Mouse (Mus musculus) CH12.LX (cell line): ENCODE measurements around the gene Zfp511. TPM values are rescaled to one million over a fixed set of nuclear protein-coding genes. Genes with fewer than 3 reads are reported as not detected.

Source experiments
- DNase-seq: peaks from one replicate; pipeline ENCODE4 v3.0.0-alpha.2; 2013; ENCODE audit errors: extremely low read depth
- H3K27ac ChIP-seq: 2 replicates; pipeline ENCODE4 v1.5.1; 2012; ENCODE audit warnings: low read depth, mild to moderate bottlenecking, control low read depth, moderate library complexity; ENCODE audit not compliant: insufficient read depth
- H3K27me3 ChIP-seq: replicated peaks from 2 replicates; pipeline ENCODE3; 2012; ENCODE audit warnings: inconsistent platforms
- H3K36me3 ChIP-seq, 2 experiments: replicated peaks in 1 of 2; 2 replicates each; pipeline versions ENCODE3 to v1.6.1; 2012; ENCODE audit warnings: inconsistent platforms in 1 of 2, low read length in 1 of 2, mild to moderate bottlenecking in 1 of 2, mixed read lengths in 1 of 2, moderate library complexity in 1 of 2; ENCODE audit not compliant: control insufficient read depth in 1 of 2, insufficient read depth in 1 of 2
- H3K4me1 ChIP-seq, 2 experiments: 2 replicates each; pipeline ENCODE4 v1.6.1; 2012; ENCODE audit warnings: inconsistent platforms in 1 of 2, moderate library complexity in 1 of 2; ENCODE audit not compliant: insufficient read depth in 2 of 2, control insufficient read depth in 1 of 2
- H3K4me2 ChIP-seq: 2 replicates; pipeline ENCODE4 v1.6.1; 2012; ENCODE audit warnings: low read depth, mild to moderate bottlenecking, control low read depth; ENCODE audit not compliant: poor library complexity, insufficient read depth, severe bottlenecking
- H3K4me3 ChIP-seq, 3 experiments: fragments of 150-350 bp in 1 of 3; sonication (generic) in 1 of 3; replicated peaks in 1 of 3; 2 replicates each; pipeline versions ENCODE3 to v1.5.1; 2011 to 2012; ENCODE audit warnings: low read depth in 2 of 3, low read length in 2 of 3, mild to moderate bottlenecking in 2 of 3, moderate library complexity in 2 of 3, control low read depth in 1 of 3, improper control_type of control experiment in 1 of 3, inconsistent platforms in 1 of 3, mixed read lengths in 1 of 3; ENCODE audit not compliant: poor library complexity in 1 of 3
- H3K79me2 ChIP-seq: replicated peaks from 2 replicates; pipeline ENCODE4 v1.6.1; 2012; ENCODE audit warnings: mild to moderate bottlenecking, moderate library complexity; ENCODE audit not compliant: control insufficient read depth, poor library complexity, insufficient read depth, severe bottlenecking; ENCODE audit errors: extremely low read depth
- H3K9ac ChIP-seq: 2 replicates; pipeline ENCODE4 v1.6.1; 2012; ENCODE audit warnings: low read depth, mild to moderate bottlenecking, control low read depth, moderate library complexity; ENCODE audit not compliant: insufficient read depth
- H3K9me3 ChIP-seq: replicated peaks from 2 replicates; pipeline ENCODE3; 2012; ENCODE audit warnings: low read length, inconsistent platforms, mixed read lengths
- BHLHE40 ChIP-seq: IDR thresholded peaks from 2 replicates; pipeline ENCODE4 v1.6.1; 2011; ENCODE audit warnings: mild to moderate bottlenecking, low read depth, low read length, improper control_type of control experiment
- CHD1 ChIP-seq: IDR thresholded peaks from 2 replicates; pipeline ENCODE4 v1.6.1; 2012; ENCODE audit warnings: low read depth, low read length, improper control_type of control experiment, inconsistent platforms
- CHD2 ChIP-seq: IDR thresholded peaks from 2 replicates; pipeline ENCODE4 v1.6.1; 2011; ENCODE audit warnings: low read length, improper control_type of control experiment
- E2F4 ChIP-seq: IDR thresholded peaks from 2 replicates; pipeline ENCODE4 v1.6.1; 2011; ENCODE audit warnings: low read depth, low read length, improper control_type of control experiment; ENCODE audit not compliant: insufficient replicate concordance
- EP300 ChIP-seq: IDR thresholded peaks from 2 replicates; pipeline ENCODE4 v1.6.1; 2011; ENCODE audit warnings: low read length, improper control_type of control experiment
- GABPA ChIP-seq: IDR thresholded peaks from 2 replicates; pipeline ENCODE4 v1.6.1; 2012; ENCODE audit warnings: low read depth, low read length, improper control_type of control experiment, inconsistent platforms; ENCODE audit not compliant: insufficient replicate concordance
- IRF4 ChIP-seq: IDR thresholded peaks from 2 replicates; pipeline ENCODE4 v1.6.1; 2014; ENCODE audit warnings: low read depth, mild to moderate bottlenecking, inconsistent platforms, low read length, improper control_type of control experiment
- JUND ChIP-seq: conservative IDR thresholded peaks from 2 replicates; pipeline ENCODE4 v1.6.1; 2011; ENCODE audit warnings: low read depth, low read length, improper control_type of control experiment
- KAT2A ChIP-seq: IDR thresholded peaks from 2 replicates; pipeline ENCODE4 v1.6.1; 2012; ENCODE audit warnings: low read length, improper control_type of control experiment, inconsistent platforms; ENCODE audit not compliant: insufficient replicate concordance
- MAFK ChIP-seq: IDR thresholded peaks from 2 replicates; pipeline ENCODE4 v1.6.1; 2011; ENCODE audit warnings: low read length, improper control_type of control experiment; ENCODE audit not compliant: insufficient replicate concordance
- MAX ChIP-seq: IDR thresholded peaks from 2 replicates; pipeline ENCODE4 v1.6.1; 2011; ENCODE audit warnings: low read length, improper control_type of control experiment
- MEF2A ChIP-seq: IDR thresholded peaks from 2 replicates; pipeline ENCODE4 v1.6.1; 2014; ENCODE audit warnings: low read depth, mild to moderate bottlenecking, inconsistent platforms, low read length, improper control_type of control experiment, borderline replicate concordance
- MXI1 ChIP-seq: IDR thresholded peaks from 2 replicates; pipeline ENCODE4 v1.6.1; 2011; ENCODE audit warnings: mild to moderate bottlenecking, low read depth, low read length, improper control_type of control experiment
- MYC ChIP-seq: IDR thresholded peaks from 2 replicates; pipeline ENCODE4 v1.6.1; 2011; ENCODE audit warnings: low read depth, mild to moderate bottlenecking, improper control_type of control experiment, low read length
- POLR2AphosphoS2 ChIP-seq: IDR thresholded peaks from 2 replicates; pipeline ENCODE4 v1.6.1; 2011; ENCODE audit warnings: low read depth, low read length, improper control_type of control experiment
- RCOR1 ChIP-seq: conservative IDR thresholded peaks from 2 replicates; pipeline ENCODE4 v1.6.1; 2012; ENCODE audit warnings: low read depth, mild to moderate bottlenecking, inconsistent platforms, low read length, improper control_type of control experiment
- SIN3A ChIP-seq: IDR thresholded peaks from 2 replicates; pipeline ENCODE4 v1.6.1; 2012; ENCODE audit warnings: low read length, improper control_type of control experiment, inconsistent platforms
- SMC3 ChIP-seq: IDR thresholded peaks from 2 replicates; pipeline ENCODE4 v1.6.1; 2011; ENCODE audit warnings: low read depth, low read length, improper control_type of control experiment
- TBP ChIP-seq: conservative IDR thresholded peaks from 2 replicates; pipeline ENCODE4 v1.6.1; 2011; ENCODE audit warnings: low read depth, low read length, improper control_type of control experiment
- UBTF ChIP-seq: IDR thresholded peaks from 2 replicates; pipeline ENCODE4 v1.6.1; 2012; ENCODE audit warnings: low read depth, mild to moderate bottlenecking, inconsistent platforms, low read length, improper control_type of control experiment, moderate library complexity
- USF2 ChIP-seq: conservative IDR thresholded peaks from 2 replicates; pipeline ENCODE4 v1.6.1; 2011; ENCODE audit warnings: low read depth, low read length, improper control_type of control experiment
- ZC3H11A ChIP-seq: IDR thresholded peaks from 2 replicates; pipeline ENCODE4 v1.6.1; 2012; ENCODE audit warnings: low read depth, mild to moderate bottlenecking, inconsistent platforms, low read length, improper control_type of control experiment
- ZKSCAN1 ChIP-seq: IDR thresholded peaks from 2 replicates; pipeline ENCODE4 v1.6.1; 2012; ENCODE audit warnings: low read depth, inconsistent platforms, low read length, improper control_type of control experiment, borderline replicate concordance
- ZMIZ1 ChIP-seq: IDR thresholded peaks from 2 replicates; pipeline ENCODE4 v1.6.1; 2012; ENCODE audit warnings: low read depth, mild to moderate bottlenecking, inconsistent platforms, low read length, improper control_type of control experiment
- dilution Hi-C: fragments of 300-500 bp; cut with MboI; formaldehyde crosslinking; loops from 2 replicates; pipeline ENCODE4 v1.14.3; 2020; ENCODE audit warnings: low sequenced_read_pairs; ENCODE audit not compliant: extremely low pct_unique_long_range_greater_than_20kb, extremely low pct_ligation_motif_present
- in situ Hi-C: fragments of 300-500 bp; cut with MboI; formaldehyde crosslinking; loops from 3 replicates; pipeline ENCODE4 v1.14.3; 2019; ENCODE audit warnings: low sequenced_read_pairs, low pct_ligation_motif_present, low pct_unique_long_range_greater_than_20kb, mixed read lengths
- polyA plus RNA-seq: library from polyadenylated mRNA; unstranded; fragments of >175 nt; gene quantifications from 2 replicates; pipeline ENCODE4 v1.2.1, GENCODE M21; 2012; ENCODE audit warnings: low read depth; ENCODE audit not compliant: insufficient read length
- total RNA-seq, 2 experiments: library from RNA; depleted of rRNA; stranded (reverse); fragments of 300-350 nt in 1 of 2; fragments of >200 nt in 1 of 2; gene quantifications; 2 replicates each; pipeline ENCODE4 v1.2.3; 2012 to 2014

Zfp511 gene
- total and polyA plus RNA-seq, 3 experiments = 41.4 to 52.2 (median 44.6) TPM

- Histone ChIP-seq H3K36me3 (peaks cover 82 to 91% of the 10 kb centered on the region in 2 experiments), H3K27me3 (no peaks in the 10 kb centered on the region), H3K4me3 (no peak overlapping the region), H3K4me1 (no peaks in the 10 kb centered on the region), H3K9me3 (no peaks in the 10 kb centered on the region), H3K79me2 (no peaks in the 10 kb centered on the region), H3K27ac (no peak overlapping the region), H3K9ac (no peak overlapping the region), H3K4me2 (no peak overlapping the region)
- dilution Hi-C loops = no loop called here
- no peak for TF ChIP-seq EP300
- no peak for TF ChIP-seq MAFK
- TF ChIP-seq E2F4 = no peak
- TF ChIP-seq UBTF = no peak
- TF ChIP-seq MXI1 = no peak
- TF ChIP-seq CHD1 = no peak
- TF ChIP-seq ZMIZ1 = no peak
- TF ChIP-seq KAT2A = no peak
- TF ChIP-seq MYC = no peak
- TF ChIP-seq CHD2 = no peak
- TF ChIP-seq JUND = no peak
- TF ChIP-seq MAX = no peak
- no peak for TF ChIP-seq IRF4
- no peak for TF ChIP-seq POLR2AphosphoS2
- no peak for TF ChIP-seq USF2
- DNase-seq = no peak
- in situ Hi-C loops = no loop called here
These were observed 35.0 kb upstream of the Zfp511 start for GRCm38 (mm10) chr7:140001086-140001740.

- Histone ChIP-seq H3K4me3 (no peak overlapping the region), H3K27ac (no peak overlapping the region), H3K79me2 (no peaks in the 10 kb centered on the region), H3K9ac (no peak overlapping the region), H3K4me1 (no peaks in the 10 kb centered on the region), H3K4me2 (no peak overlapping the region), H3K27me3 (no peaks in the 10 kb centered on the region), H3K9me3 (no peaks in the 10 kb centered on the region), H3K36me3 (peaks cover 59 to 88% of the 10 kb centered on the region in 2 experiments)
- dilution Hi-C loops (no loop called here), in situ Hi-C loops (no loop called here)
- DNase-seq = no peak
- no peak for TF ChIP-seq MXI1
- TF ChIP-seq SMC3 = no peak
- TF ChIP-seq ZKSCAN1 = no peak
- no peak for TF ChIP-seq CHD2
- no peak for TF ChIP-seq MAX
- no peak for TF ChIP-seq TBP
- TF ChIP-seq RCOR1 = no peak
- TF ChIP-seq EP300 = no peak
- TF ChIP-seq UBTF = no peak
- TF ChIP-seq GABPA = no peak
- TF ChIP-seq KAT2A = no peak
- no peak for TF ChIP-seq JUND
- no peak for TF ChIP-seq USF2
- TF ChIP-seq MEF2A = no peak
- TF ChIP-seq ZC3H11A = no peak
- TF ChIP-seq SIN3A = no peak
- no peak for TF ChIP-seq E2F4
- no peak for TF ChIP-seq IRF4
- TF ChIP-seq BHLHE40 = no peak
These were observed 31.5 kb upstream of the Zfp511 start for GRCm38 (mm10) chr7:140004666-140005065.
